Mouse (Mus musculus) gastrocnemius, postnatal 36 days (tissue): ENCODE results near the gene Eps8. TPM values are rescaled to one million over a fixed set of nuclear protein-coding genes. Genes with fewer than 3 reads are reported as not detected.

ENCODE experiments used
- DNase-seq, 2 experiments: peaks; one replicate each; pipeline ENCODE4 v3.0.0; 2022
- intact Hi-C: fragments of 180-260 bp; cut with DNase I; formaldehyde crosslinking; loops from one replicate; pipeline ENCODE4 v1.15.1; 2025
- total RNA-seq, 2 experiments: library from RNA; stranded (reverse); gene quantifications; 2 replicates each; pipeline ENCODE4 v1.2.3; 2021

The Eps8 gene
- total RNA-seq, 2 experiments from 2014 or later: 4.5 to 4.6 TPM

DNA sequence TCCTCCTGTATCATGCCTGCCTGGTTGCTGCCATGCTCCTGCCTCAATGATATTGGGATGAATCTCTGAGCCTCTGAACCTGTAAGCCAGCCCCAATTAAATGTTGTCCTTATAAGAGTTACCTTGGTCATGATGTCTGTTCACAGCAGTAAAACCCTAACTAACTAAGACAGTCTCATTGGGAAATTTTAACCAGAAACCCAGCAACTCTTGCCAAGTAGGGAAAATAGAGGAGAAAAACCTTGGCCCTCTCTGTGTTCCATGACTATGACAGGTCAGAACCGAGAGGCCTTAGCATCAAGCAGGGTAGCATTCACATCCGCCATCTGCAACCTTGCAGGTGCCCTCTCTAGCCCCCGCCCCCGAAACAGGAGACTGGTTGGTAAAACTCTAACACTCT lies 78.6 kb downstream of the Eps8 start:
- intact Hi-C loops: no loop called here

DNA sequence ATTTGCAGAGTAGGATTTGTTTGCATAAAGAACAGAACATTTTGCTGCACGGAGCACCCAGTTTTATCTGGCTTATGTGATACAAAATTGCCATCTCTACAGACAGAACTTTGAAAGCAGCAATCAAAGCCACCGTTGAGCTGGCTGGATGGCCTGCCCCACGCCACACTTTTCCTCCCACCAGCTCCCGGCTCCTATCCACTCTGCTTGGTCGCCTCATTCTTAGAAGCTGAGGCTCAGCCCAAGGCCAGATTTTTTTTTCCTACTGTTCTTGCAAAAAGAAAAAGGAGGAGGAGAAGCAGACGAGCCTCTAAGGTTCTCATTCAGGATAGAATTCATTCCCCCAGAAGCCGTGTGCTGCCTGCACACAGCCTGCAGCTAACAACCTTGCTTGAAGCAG lies 80.8 kb downstream of the Eps8 start:
- intact Hi-C loops: no loop called here
- no peak for DNase-seq

More for the DNA sequence above, 78.6 kb downstream of the Eps8 start:
- no peak for DNase-seq

DNA sequence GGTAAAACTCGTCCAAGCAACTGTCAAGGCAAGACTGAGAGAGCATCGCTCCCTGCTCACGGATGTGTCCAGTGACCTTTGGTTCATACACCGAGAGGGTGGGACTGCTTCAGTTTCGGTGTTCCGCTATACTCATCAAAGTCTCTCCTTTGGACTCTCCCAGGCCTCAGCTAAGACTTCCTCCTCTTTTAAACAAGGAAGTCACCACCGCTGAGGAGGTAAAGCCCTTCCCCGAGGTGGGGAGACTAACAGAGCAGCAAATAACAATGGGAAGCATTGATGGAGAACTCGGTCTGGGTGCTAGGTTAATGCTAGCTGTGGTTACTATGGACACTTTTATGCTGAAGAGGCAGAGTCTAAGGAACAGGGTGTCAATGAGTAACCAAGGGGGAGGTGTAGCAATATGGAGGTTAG lies 84.0 kb downstream of the Eps8 start:
- no peak for DNase-seq
- intact Hi-C loops: no loop called here

DNA sequence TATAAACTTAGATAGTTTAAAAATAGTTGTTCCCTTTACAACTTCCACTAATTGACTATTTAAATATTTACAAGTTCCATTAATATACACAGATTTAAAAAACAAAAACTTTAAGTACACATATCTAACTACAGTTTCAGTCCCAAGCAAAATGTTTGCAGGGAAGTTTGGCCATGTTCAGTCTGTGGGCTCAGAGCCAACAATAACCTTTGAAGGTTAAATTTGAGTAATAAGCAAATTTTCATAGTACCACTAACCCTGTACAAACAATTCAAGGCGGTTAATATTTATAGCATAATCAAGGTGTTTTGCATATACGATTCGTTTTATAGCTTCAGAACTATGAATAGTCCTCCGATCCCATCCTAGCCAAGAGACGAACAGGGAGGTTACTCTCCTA lies 84.7 kb downstream of the Eps8 start:
- intact Hi-C loops: no loop called here
- no peak for DNase-seq

DNA sequence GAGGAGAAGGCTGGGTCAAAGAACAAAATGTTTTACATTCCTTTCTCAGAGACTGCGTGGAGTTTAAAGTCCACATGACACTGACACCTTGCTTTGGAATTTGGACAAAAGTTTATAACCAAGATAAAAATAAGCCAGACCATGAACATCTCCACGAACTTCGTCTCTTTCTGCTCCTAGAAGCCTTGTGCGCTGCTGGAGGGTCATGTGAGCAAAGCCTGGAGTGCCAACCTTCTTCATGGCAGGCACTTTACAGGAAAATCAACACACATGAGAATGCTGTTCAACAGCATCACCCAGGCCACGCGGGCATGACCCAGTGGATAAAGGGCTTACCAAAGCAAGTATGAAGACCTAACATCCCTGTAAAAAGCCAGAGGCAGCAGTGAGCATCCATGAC lies 85.6 kb downstream of the Eps8 start:
- DNase-seq: no peak
- intact Hi-C loops: loop anchor here (5.0 kb wide), 1 partner anchor 732 kb away; the partner anchor contains the start of gene Smco3

DNA sequence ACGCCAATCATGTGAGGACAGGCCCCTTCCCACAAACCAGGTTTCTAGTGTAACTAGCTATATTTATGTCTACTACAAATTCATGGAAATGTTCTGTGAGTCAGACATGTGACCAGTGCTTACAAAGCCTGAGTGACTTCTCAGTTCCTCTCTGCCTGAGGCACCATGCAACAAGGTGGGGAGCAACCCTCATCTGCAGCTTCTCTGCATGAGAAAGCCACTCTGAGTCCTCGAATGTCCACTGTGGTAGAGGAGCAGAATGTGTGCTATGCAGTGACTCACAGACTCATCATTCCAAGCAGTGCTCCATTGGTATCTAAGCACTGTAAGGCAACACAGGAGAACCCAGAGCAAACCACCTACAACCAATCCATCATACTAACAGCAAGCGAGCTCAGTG lies 88.8 kb downstream of the Eps8 start:
- DNase-seq: no peak
- intact Hi-C loops: loop anchor here (5.0 kb wide), 1 partner anchor 729 kb away; the partner anchor contains the start of gene Smco3

DNA sequence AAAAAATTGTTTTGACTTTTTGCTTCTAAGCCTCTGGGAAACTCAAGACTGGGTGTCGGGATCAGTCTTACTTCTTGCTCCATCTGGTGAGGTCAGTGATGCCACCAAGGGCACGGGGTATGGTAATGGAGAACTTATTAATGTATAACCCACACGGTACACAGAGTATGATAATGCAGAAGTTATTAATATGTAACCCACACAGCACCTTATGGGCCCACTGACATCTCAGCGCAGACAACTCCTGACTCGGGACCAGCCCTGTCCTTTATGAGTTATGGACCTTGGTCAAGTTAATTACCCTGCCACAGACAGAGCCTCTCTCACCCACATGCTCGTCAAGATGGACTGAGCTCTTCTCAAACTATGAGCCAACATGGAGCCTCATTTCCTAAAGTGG lies 89.2 kb downstream of the Eps8 start:
- intact Hi-C loops: loop anchor here (5.0 kb wide), 1 partner anchor 728 kb away; the partner anchor contains the start of gene Smco3
- DNase-seq: no peak

DNA sequence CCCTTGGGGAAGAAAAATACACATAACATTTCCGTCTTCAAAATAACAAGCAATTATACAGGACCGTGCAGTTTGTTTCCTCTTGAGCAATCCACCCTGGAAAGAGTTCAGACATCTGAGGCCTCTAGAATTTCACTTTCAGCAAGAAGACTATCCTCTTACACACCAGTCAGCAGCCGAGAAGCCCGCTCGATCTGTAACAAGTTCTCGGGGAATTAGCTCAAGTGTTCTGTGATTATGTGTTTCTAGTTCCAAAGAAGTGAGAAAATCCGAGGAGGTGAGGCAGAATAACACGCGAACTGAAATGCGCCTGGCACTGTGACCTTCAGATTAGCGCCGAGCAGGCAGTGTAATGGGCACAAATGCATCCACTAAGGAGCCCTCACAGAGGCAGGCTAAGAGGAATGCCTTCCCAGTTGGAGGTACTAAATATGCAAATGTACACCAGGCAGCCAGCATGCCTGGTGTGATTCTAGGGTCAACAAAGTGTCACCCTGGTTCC lies 94.3 kb downstream of the Eps8 start:
- intact Hi-C loops: loop anchor here (5.0 kb wide), 1 partner anchor 98 kb away; no protein-coding TSS in a partner anchor
- DNase-seq: peak; percentile 24 to 42

DNA sequence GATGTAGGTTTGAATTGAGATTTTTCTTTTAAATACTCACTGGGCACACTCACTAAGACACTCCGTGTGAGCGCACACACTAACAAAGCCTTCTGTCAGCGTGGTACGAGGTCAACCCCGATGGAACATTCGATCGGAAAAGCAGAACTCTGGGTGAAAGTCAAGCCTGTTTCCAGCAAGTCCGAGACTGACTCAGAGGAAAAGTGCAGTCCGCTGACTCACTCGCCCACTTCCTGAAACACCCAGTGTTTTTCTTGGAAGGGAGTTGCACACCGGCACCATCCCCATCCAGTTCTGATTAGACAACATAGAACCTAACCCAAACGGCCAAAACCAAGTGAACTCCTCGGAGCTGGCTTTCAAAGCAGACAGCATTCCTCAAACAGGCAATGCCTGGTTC lies 95.8 kb downstream of the Eps8 start:
- DNase-seq: peak; percentile 52 to 66
- intact Hi-C loops: no loop called here

DNA sequence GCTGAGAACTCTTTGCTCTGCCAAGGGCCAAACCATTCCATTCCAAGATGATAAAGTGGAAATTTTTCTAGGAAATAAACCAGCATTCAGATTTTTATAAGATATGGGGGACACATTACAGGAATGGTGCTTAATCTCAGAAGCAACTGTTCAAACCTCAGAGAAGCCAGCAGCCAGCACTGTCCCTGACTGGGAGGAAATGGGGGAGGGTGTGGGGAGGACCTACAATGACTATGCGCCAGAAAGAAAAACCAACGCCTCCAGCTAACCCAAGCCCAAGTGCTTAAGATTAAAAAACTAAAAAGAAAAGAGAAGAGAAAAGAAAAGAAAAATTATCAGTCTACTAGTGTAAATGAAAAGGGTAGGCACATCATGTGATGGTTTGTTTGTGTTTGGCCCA lies 97.0 kb downstream of the Eps8 start:
- DNase-seq: no peak
- intact Hi-C loops: no loop called here

DNA sequence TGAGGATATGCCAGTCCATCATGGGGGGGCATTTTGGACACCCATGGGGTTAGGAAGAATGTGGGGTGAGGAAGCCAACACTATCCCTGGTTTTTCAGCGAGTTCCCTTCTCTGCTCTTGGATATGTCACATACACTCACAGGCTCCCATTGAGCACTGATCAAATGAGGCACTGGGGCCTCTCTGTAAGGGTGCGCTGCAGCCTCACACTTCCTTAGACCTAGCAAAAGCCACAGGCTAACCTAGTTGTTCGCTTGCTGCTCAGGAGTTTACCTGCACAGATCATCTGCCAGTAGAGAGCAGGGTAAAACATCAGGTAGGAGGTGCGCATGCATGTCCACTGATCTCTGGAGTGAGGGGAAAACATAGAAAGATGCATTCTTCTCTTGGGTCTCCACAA lies 97.5 kb downstream of the Eps8 start:
- intact Hi-C loops: no loop called here
- DNase-seq: no peak

DNA sequence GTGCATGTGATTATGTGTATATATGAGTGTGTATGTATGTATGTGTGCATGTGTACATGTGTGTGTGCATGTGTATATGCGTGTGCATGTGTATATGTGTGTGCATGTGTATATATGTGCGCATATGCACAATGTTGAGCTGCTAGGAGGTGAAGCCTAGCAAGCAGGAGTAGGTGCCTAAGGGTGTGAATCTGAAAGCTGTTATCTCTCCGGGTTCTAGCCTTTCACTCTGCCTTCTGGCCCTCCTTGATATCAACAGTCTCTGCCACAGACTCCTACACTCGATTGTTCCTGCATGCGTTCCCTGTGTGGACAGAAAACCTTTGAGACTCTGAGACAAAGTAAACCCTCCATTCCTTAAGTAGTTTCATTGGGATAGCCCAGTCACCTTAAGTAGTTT lies 98.0 kb downstream of the Eps8 start:
- intact Hi-C loops: no loop called here
- no peak for DNase-seq

DNA sequence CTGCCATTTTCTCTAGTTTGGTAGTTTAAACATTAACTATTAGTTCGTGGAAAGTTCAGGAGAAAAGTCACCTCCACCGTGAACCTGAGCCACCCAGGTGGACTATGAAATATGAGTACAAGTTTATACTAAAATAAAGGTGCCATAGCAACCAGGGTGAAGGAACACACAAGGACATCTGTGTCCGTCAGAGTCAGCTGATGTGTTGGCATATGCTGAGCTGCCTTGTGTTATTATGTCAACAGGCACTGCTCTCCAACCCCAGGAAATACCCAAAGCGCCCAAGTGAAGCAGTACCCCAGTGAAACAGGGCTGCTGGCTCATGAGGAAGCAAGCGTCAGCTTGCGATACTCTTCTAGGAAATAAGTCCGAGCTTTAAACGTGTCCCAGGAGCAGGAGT lies 104.5 kb downstream of the Eps8 start:
- DNase-seq: no peak
- intact Hi-C loops: no loop called here

DNA sequence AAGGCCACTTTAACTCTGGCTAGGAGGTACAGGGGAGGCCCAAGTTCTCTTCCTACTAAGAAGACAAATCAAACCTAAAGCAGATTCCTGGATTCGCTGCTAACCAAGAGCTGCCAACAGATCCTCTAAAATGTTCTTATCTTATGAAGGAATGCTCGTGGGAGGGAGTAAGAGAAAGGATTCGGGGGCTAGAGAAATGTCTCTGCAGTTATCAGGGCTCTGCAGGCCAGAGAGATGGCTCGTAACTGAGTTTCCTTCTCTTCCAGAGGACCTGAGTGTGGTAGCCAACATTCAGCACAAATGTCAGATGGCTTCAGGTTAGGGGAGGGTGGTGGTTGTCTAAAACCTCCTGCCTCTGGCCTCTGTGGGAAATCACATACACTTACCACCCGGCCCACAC lies 106.1 kb downstream of the Eps8 start:
- DNase-seq: no peak
- intact Hi-C loops: no loop called here

DNA sequence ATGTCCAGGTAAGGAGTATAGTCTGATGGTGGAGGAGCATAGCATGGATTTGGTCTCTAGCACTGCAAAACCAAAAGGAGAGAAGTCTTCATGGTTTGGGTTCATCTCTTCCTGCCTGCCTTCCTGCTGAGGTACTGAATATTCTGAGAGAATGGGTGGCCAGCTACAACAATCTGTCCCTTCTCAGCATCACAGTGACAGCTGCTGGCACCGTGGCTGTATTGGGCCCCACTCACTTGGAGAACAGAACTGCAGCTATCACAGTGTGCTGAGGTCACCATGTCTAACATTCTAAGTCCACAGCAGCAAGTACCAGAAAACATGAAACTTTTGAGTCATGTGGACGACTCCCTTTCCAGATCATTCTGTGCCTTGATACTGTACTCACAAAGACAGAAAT lies 107.1 kb downstream of the Eps8 start:
- intact Hi-C loops: no loop called here
- no peak for DNase-seq

DNA sequence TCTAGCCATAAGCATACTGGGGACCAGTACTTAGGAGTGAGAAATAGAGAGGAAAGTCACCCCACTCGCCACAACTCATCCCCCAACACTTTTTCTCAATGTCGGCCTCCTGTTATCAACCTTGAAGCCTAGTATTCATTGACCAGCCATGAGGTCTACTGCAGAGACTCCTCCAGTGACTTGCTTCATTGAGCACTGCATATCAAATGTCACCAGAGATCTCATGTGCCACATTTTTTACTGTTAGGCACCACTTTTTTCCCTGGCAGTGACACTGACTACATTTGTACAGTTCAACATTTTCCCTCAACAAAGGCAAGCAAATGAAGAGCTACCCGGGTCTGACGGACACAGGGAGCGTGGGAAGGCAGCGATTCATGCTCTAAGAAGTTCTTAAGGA lies 108.6 kb downstream of the Eps8 start:
- DNase-seq: no peak
- intact Hi-C loops: no loop called here

DNA sequence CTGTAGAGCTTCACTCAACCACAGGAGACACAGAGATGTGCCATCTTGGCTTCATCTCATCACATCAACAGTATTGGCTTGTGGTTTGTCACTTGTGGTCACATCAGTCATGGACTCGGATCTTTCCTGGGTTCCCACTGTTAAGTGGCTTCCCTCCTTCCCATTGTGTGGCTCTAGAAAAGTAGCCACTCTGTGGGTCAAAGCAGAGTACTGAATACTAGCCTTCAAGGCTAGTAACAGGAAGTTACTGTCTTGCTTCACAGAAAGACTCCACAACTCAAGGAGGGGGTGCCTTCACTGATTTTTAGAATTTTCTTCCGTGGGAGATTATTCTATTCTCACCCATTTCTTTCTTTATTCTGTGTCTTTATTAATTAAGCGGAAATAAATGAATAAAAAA lies 109.3 kb downstream of the Eps8 start:
- intact Hi-C loops: no loop called here
- no peak for DNase-seq

DNA sequence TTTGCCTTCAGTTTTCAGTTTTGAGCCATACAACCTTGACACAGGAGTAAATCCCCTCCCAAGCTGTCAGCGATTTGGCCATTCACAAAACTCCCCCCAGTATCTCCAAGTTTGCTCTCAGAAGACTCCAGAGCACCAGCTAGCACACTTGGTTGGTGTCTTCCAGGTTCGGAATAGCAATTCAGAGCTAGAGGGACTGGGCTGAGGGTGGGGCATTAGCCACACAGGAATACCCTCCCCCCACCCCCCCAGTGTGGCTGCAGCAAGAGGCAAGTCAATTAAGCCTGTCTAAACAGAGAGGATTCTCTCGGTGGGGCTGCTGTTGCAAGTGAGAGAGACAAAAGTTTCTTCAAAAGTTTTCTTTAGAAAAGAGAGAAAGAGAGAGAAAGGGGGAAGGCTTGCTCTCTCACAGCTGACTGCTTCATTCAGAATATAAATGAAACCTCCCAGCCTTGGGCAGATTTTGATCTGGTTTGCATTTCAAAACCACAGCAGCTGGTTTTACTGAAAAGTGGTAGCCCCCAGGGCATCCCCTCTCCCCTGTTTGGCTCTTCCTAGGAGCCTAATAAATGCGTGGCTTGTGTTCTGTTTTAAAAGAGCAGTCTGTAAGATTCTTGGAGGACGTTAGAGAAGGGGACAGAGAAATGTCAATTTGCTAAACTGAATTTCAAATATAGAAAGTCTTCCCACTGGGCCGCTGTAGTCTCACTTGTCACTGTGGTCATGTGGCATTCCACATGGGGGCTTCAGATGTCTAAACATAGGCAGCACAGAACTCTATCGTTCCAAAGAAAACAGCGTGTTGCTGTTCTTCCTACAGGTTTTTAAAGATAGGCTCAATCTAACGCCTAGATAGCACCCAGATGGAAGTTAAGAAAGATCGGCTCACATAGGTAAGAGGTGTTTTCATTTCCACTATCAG lies 112.2 kb downstream of the Eps8 start:
- no peak for DNase-seq
- intact Hi-C loops: no loop called here

DNA sequence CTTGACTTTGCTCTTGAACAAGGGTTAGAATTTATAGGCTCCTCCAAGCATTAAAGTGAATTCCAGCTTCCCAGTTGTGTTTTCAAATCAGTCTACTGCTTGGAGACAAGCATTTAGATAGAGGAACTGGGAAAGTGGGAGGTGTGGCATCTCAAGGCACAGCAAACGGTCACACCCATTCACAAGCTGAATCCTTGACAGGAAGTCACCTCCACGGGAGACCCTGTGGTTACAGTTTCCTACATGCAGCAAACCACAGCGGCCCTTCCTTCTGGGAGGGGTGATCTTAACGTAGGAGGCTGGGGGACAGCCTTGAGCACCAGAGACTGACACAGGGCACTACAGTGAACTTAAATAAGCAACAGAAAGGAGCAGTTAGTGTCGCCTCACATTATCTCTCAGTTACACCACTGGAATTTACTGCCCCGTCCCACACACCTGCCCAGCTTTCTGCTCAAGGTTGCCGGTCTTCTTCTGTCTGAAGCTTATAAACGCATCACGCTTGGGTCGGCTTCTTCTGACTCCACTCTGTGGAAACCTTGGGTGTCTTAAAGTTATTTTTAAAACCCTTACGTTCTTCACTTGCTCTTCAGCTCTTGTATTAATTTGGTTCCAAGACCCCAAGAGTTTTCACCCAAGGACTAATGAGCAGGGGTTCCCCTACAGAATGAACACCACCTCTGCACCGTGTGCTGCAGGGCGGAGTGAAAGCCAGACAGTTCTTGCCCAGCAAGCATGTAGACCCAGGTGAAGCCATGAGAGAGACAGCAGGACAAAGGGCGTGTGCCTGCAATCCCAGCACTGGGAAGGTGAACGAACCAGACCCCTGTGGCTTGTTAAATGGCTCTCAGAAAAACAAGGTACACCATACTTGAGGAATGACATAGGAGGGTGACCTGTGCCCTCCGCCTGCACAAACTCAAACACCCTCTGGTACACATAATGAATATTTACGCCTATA lies 113.2 kb downstream of the Eps8 start:
- DNase-seq: no peak
- intact Hi-C loops: no loop called here

DNA sequence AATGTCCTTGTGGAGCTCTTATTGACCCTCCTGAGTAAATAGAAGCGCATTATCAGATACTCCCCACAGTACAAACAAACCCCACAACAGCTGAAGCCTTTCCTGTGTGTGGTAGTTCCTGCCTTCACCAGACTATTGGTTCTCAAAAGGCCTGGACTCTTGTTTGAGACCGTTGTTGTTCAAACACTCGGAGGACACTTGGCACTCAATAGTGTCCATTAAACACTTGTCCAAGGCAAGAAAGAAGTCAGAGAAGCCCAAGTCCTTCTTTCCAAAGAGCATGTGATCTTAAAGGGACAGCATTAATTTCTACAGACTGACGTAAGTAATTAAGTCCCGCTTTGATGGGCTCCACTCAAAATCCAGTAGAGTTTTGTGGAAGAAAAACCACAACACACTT lies 113.9 kb downstream of the Eps8 start:
- no peak for DNase-seq
- intact Hi-C loops: no loop called here

DNA sequence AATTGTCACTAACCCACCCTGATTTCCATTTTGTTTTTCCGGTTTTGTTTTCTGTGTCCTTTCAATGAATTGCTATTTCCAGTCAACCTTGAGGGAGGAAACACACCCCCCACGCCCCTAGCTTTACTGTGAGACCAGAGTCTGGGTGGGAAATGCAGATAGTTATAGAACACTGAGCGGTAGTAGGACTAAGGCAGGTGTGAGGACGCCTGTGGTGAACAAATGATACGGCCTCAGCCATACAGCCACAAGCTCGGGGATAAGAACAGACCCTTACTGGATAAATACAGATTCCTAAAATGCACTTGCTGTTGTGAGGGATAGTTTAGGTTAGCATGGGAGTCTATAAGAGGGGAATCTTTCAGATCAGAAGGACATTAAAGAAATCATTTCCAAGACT lies 114.3 kb downstream of the Eps8 start:
- DNase-seq: no peak

More for the DNA sequence above, 114.3 kb downstream of the Eps8 start:
- intact Hi-C loops: no loop called here
